Mouse (Mus musculus) thymus, adult 2 months (tissue): ENCODE measurements at regions not wholly inside any gene's neighbourhood (a gene's known extent, or its start where the extent isn't known, plus 50 kb on each side); places are given as distances from the start of the nearest gene placed in this dataset.

Source experiments
- CTCF ChIP-seq: fragments of 200-500 bp; IDR thresholded peaks from 2 replicates; pipeline ENCODE4 v1.5.1; 2012; ENCODE audit warnings: mild to moderate bottlenecking, control low read depth, low read length, moderate library complexity, borderline replicate concordance; ENCODE audit not compliant: control insufficient read depth, poor library complexity, insufficient read depth; ENCODE audit errors: extremely low read depth
- POLR2A ChIP-seq: fragments of 200-500 bp; IDR thresholded peaks from 2 replicates; pipeline ENCODE4 v1.6.1; 2012; ENCODE audit warnings: mild to moderate bottlenecking, low read length, control low read depth, moderate library complexity; ENCODE audit not compliant: control insufficient read depth, poor library complexity, insufficient read depth; ENCODE audit errors: extremely low read depth

DNA sequence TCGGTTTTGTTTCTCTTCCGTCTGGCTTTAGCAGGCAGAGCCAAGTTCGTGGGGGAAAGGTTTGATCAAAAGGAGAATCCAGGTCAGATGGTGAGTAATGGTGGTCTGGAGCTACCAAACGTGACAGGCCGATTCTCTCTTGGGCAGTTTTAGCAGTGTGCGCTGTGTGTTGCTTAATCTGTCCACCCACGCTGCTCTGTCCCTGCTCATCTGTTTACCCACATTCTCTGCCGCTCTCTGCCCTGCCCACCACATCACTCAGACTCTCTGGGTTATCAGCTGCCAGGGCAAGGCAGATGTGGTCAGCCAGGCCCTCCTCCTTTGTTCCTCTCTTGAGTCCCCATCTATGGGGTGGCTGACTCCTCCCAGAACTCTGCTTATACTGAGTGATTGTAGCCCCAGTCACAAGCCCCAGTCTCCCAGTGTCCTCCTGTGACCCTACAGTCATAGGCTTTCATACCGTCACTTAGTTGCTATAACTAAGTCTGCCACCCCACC lies 424.8 kb upstream of the Smim15 start:
- TF ChIP-seq CTCF: no peak
- TF ChIP-seq POLR2A: no peak
